Mouse (Mus musculus) liver, embryonic 12.5 days (tissue): ENCODE results near the gene Fnbp1l. TPM values are rescaled to one million over a fixed set of nuclear protein-coding genes. Genes with fewer than 3 reads are reported as not detected.

ENCODE experiments used
- ATAC-seq: fragments of 200-750 bp; cut with Nextera tagmentation; 2 replicates; pipeline ENCODE4 v1.8.0; 2017; ENCODE audit warnings: moderate number of reproducible peaks, mild to moderate bottlenecking, moderate library complexity
- H3K27ac ChIP-seq: fragments of 300-500 bp; sonication (generic); 2 replicates; pipeline ENCODE4 v1.5.1; 2016; ENCODE audit warnings: mild to moderate bottlenecking
- H3K27me3 ChIP-seq: fragments of 300-500 bp; sonication (generic); replicated peaks from 2 replicates; pipeline ENCODE4 v1.6.1; 2016; ENCODE audit warnings: mild to moderate bottlenecking, moderate library complexity
- H3K36me3 ChIP-seq: fragments of 300-500 bp; sonication (generic); 2 replicates; pipeline ENCODE4 v1.6.1; 2016; ENCODE audit warnings: mild to moderate bottlenecking, moderate library complexity
- H3K4me1 ChIP-seq: fragments of 300-500 bp; sonication (generic); 2 replicates; pipeline ENCODE4 v1.6.1; 2016
- H3K4me2 ChIP-seq: fragments of 300-500 bp; sonication (generic); 2 replicates; pipeline ENCODE4 v1.6.1; 2016; ENCODE audit warnings: mild to moderate bottlenecking, moderate library complexity
- H3K4me3 ChIP-seq: fragments of 300-500 bp; sonication (generic); 2 replicates; pipeline ENCODE4 v1.5.1; 2016; ENCODE audit warnings: mild to moderate bottlenecking, moderate library complexity
- H3K9ac ChIP-seq: fragments of 300-500 bp; sonication (generic); 2 replicates; pipeline ENCODE4 v1.6.1; 2016; ENCODE audit warnings: mild to moderate bottlenecking, moderate library complexity
- H3K9me3 ChIP-seq: fragments of 300-500 bp; sonication (generic); replicated peaks from 2 replicates; pipeline ENCODE4 v1.6.1; 2016; ENCODE audit warnings: mild to moderate bottlenecking, moderate library complexity
- WGBS: fragments of 180-500 bp; shearing (Covaris S2); methylation state at CpG from one replicate; pipeline ENCODE4 v1.1.7; 2016; ENCODE audit not compliant: insufficient replicate concordance; 5-methylcytosine and 5-hydroxymethylcytosine counted together
- polyA plus RNA-seq: library from polyadenylated mRNA; unstranded; fragments of >200 nt; fragmentation: Nextera tagmentation; extraction: Ambion mirVana; gene quantifications from 2 replicates; pipeline ENCODE4 v1.2.1, GENCODE M21; 2016

Gene Fnbp1l
- polyA plus RNA-seq, 1 experiment from 2014 or later = 7.2 TPM

DNA sequence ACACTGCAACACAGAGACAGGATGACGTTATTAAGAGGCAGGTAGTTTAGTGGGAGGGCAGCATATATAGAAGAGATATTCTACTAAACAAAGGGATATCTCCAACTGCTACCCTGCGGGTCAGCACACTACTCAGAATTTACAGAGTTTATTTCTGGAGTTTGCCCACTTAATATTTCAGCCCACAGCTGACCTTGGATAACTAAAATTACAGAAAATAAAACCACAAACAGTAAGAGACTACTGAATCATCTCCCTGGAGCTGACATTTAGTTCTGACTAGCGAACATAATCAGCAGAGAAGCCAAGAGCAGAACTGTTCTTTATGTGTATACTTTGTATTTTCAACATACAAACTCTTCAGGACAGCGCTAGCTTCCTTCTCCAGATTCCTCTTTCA lies 20.2 kb downstream of the Fnbp1l start:
- WGBS = 71% methylated on average over 4 of the region's 4 CpGs
- Histone ChIP-seq H3K9ac (no peak overlapping the region), H3K4me3 (no peak overlapping the region), H3K36me3 (no peaks in the 10 kb centered on the region), H3K27me3 (no peaks in the 10 kb centered on the region), H3K4me2 (no peak overlapping the region), H3K27ac (no peak overlapping the region), H3K4me1 (no peaks in the 10 kb centered on the region), H3K9me3 (no peaks in the 10 kb centered on the region)
- ATAC-seq = no peak

DNA sequence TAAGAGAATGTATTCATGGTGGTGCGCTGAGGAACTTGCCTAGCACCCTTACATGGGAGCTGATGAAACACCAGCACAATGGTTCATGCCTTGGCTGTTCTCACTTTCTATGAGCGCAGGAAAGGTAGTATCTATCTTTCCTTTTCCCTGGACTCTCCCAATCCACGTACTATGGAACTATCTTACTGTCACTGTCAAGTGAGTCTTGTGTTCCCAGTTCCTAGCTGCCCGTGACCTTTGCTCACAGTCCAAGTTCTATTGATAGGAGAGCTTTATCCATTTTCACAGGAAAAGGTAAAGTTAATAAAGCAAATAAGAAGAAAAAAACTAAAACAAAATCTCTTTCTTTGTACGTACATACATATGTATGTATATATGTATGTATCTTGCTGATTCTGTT lies 28.7 kb downstream of the Fnbp1l start:
- 71% methylated on average over 5 of the region's 5 CpGs for WGBS
- no peak overlapping the region for H3K4me3 ChIP-seq
- ATAC-seq = no peak
- H3K27ac ChIP-seq = no peak overlapping the region
- peaks cover 12% of the 10 kb centered on the region for H3K4me1 ChIP-seq
- H3K9ac ChIP-seq = no peak overlapping the region
- no peaks in the 10 kb centered on the region for H3K27me3 ChIP-seq
- no peaks in the 10 kb centered on the region for H3K9me3 ChIP-seq
- H3K4me2 ChIP-seq = no peak overlapping the region
- H3K36me3 ChIP-seq = no peaks in the 10 kb centered on the region; the same call in 1 of the 2 replicates

DNA sequence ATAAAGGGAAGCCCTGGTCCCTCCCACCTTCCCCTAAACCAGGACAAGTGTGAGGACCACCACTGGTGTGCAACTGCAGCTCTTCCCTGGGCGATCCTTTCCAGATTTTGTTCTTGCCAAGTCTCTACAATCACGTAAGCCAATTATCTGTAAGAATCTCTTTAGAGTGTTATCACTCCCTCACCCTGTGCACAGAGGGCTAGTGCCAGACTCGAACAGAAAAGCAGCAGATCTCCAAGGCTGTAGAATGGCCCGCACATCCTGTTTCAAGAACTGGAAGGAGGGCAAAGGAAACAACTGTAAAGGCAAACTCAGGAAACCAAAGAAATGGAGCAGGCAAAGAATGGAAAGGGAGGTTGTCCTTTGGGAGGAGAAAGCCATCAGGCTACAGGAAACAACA lies 29.2 kb downstream of the Fnbp1l start:
- Histone ChIP-seq H3K4me3 (no peak overlapping the region), H3K9me3 (no peaks in the 10 kb centered on the region), H3K4me1 (peaks cover 12% of the 10 kb centered on the region), H3K4me2 (no peak overlapping the region), H3K27me3 (no peaks in the 10 kb centered on the region), H3K36me3 (no peaks in the 10 kb centered on the region; the same call in 1 of the 2 replicates), H3K9ac (no peak overlapping the region), H3K27ac (no peak overlapping the region)
- ATAC-seq = no peak
- 39% methylated on average over 4 of the region's 4 CpGs for WGBS

DNA sequence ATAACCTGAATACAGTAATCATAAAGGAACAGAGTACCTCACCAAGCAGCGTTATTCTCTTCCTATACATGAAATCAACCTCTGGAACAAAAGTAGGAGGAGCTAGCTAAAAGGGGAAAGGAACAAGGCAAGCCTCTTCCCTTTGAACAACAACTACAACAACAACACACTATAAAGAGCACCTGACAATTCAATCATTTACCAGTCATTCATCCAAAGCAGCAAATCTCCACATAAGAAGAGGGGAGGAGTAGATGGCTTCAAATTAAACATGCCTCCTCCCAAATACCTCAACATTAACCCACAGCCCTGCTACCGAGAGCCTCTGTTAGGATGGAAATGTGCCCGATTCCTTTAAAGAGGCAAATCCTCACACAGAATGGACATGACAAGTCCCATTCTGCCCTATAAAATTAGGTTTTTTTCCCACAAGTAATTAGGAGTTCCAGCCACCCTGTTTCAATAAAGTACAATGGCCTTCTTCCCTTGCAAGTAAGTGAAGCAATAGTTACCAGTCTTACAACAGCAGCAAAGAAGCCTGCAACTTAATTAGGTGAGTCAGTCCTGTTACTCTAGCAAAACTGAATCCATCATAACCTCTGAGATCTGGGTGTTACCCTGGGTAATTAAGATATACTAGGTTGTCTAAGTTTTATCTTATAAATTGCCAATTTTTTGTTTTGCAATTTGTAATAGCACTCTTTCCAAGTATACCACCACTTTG lies 32.4 kb downstream of the Fnbp1l start:
- H3K27me3 ChIP-seq = no peaks in the 10 kb centered on the region
- 76% methylated on average over 3 of the region's 3 CpGs for WGBS
- no peak for ATAC-seq
- H3K4me3 ChIP-seq = no peak overlapping the region
- H3K9me3 ChIP-seq = no peaks in the 10 kb centered on the region
- no peak overlapping the region for H3K4me2 ChIP-seq
- H3K36me3 ChIP-seq = no peaks in the 10 kb centered on the region; the same call in 1 of the 2 replicates
- H3K9ac ChIP-seq = no peak overlapping the region
- H3K27ac ChIP-seq = no peak overlapping the region
- H3K4me1 ChIP-seq = peaks cover 12% of the 10 kb centered on the region

GRCm38 (mm10) chr3:122577360-122577759 lies 42.2 kb downstream of the Fnbp1l start:
- Histone ChIP-seq H3K27me3 (no peaks in the 10 kb centered on the region), H3K36me3 (no peaks in the 10 kb centered on the region), H3K9me3 (no peaks in the 10 kb centered on the region), H3K4me1 (no peaks in the 10 kb centered on the region), H3K4me3 (no peak overlapping the region), H3K4me2 (no peak overlapping the region), H3K27ac (no peak overlapping the region), H3K9ac (no peak overlapping the region)
- no peak for ATAC-seq

DNA sequence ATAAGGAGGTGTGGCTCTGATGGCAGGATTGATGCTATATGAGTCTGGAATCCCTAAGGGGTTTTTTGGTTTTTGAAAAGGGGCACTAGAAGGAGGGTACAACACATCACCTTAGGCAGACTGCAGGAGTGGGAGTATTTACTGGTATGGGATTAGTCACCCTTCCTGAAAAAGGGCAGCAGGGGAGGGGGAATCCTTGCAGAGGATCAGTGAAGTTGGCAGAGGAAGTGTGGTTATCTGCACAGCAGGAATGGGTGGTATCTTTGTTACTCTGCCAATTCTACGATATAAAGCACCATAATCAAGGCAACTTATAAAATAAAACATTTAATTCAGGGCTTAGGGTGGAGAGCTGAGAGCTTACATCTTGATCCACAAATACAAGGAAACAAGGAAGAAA lies 44.6 kb downstream of the Fnbp1l start:
- ATAC-seq = no peak
- no peak overlapping the region for H3K4me3 ChIP-seq
- H3K36me3 ChIP-seq = no peaks in the 10 kb centered on the region
- 48% methylated on average over 1 of the region's 1 CpGs for WGBS
- H3K27me3 ChIP-seq = no peaks in the 10 kb centered on the region
- no peak overlapping the region for H3K27ac ChIP-seq
- no peaks in the 10 kb centered on the region for H3K9me3 ChIP-seq
- no peak overlapping the region for H3K4me2 ChIP-seq
- no peak overlapping the region for H3K9ac ChIP-seq
- no peaks in the 10 kb centered on the region for H3K4me1 ChIP-seq

DNA sequence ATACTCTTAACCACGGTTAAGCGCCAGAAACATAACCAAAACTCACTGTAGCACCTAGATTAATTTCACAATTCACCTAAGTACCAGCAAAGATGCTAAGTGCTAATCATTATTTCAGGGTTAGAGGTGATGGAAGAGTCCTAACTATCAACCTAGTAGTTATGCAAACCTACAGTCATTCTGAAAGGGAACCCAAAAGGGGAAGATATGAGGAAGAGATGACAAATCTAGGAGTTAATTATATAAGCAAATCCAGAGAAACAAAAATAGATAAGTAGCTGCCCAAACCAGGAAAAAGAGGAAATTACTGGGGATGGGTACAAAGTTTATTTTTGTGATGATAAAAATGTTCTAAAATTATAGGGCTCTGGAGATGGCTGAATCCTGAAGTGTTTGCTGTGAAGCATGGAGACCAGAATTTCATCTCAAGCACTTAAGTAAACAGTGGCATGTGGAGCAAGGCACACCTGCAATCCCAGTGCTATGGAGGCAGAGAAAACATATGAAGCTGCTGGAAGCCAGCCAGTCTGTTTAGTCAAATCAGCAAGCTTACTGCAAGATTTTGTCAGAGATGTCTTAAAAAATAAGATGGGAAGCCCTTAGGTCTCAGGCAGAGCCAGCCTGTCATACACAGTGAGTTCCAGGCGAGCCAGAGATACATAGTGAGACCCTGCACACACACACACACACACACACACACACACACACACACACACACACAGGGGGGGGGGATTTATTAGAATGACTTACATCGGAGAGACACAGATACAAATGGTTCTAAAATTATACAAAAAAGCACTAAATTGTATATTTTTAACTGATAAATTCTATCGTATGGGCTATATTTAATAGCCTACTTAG lies 45.9 kb downstream of the Fnbp1l start:
- WGBS = 70% methylated on average over 5 of the region's 5 CpGs
- Histone ChIP-seq H3K4me3 (no peak overlapping the region), H3K27me3 (no peaks in the 10 kb centered on the region), H3K4me1 (no peaks in the 10 kb centered on the region), H3K9me3 (no peaks in the 10 kb centered on the region), H3K36me3 (no peaks in the 10 kb centered on the region), H3K27ac (no peak overlapping the region), H3K9ac (no peak overlapping the region), H3K4me2 (no peak overlapping the region)
- no peak for ATAC-seq

GRCm38 (mm10) chr3:122566549-122566948 lies 53.0 kb downstream of the Fnbp1l start:
- H3K9me3 ChIP-seq = no peaks in the 10 kb centered on the region
- no peak overlapping the region for H3K27ac ChIP-seq
- H3K27me3 ChIP-seq = no peaks in the 10 kb centered on the region
- no peaks in the 10 kb centered on the region for H3K4me1 ChIP-seq
- no peak overlapping the region for H3K4me2 ChIP-seq
- H3K4me3 ChIP-seq = no peak overlapping the region
- no peaks in the 10 kb centered on the region for H3K36me3 ChIP-seq
- H3K9ac ChIP-seq = no peak overlapping the region
- WGBS = 23% methylated on average over 4 of the region's 4 CpGs
- no peak for ATAC-seq

- Histone ChIP-seq H3K9ac (no peak overlapping the region), H3K9me3 (no peaks in the 10 kb centered on the region), H3K27me3 (no peaks in the 10 kb centered on the region), H3K4me1 (no peaks in the 10 kb centered on the region), H3K4me3 (no peak overlapping the region), H3K36me3 (no peaks in the 10 kb centered on the region), H3K4me2 (no peak overlapping the region), H3K27ac (no peak overlapping the region)
- ATAC-seq = no peak
- 76% methylated on average over 3 of the region's 3 CpGs for WGBS
These were observed 53.4 kb downstream of the Fnbp1l start for GRCm38 (mm10) chr3:122566112-122566511.

GRCm38 (mm10) chr3:122565285-122565684 lies 54.2 kb downstream of the Fnbp1l start:
- Histone ChIP-seq H3K27ac (no peak overlapping the region), H3K36me3 (no peaks in the 10 kb centered on the region), H3K27me3 (no peaks in the 10 kb centered on the region), H3K4me3 (no peak overlapping the region), H3K4me2 (no peak overlapping the region), H3K4me1 (no peaks in the 10 kb centered on the region), H3K9me3 (no peaks in the 10 kb centered on the region), H3K9ac (no peak overlapping the region)
- no peak for ATAC-seq
- 47% methylated on average over 7 of the region's 7 CpGs for WGBS

DNA sequence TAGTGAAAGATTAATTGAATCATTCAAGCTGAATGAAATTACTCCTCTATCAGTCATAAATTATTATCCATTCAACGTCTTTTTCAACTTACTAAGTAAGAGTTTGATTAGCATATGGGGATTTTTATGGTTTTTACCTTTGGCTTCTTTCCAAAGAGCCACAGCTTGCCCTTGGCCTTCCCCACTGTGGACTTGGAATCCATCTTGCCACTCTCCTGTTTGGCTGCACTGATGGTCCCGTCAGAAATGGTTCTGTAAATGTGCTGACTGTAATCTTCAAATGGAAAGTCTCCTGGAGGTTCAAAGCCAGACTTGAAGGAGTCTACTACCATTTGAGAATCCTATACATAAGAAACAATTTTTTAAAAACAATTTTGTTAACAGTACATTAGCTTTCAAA lies 61.7 kb downstream of the Fnbp1l start:
- H3K9me3 ChIP-seq = no peaks in the 10 kb centered on the region
- no peak overlapping the region for H3K4me3 ChIP-seq
- 62% methylated on average over 2 of the region's 2 CpGs for WGBS
- ATAC-seq = no peak
- no peaks in the 10 kb centered on the region for H3K36me3 ChIP-seq
- H3K4me1 ChIP-seq = no peaks in the 10 kb centered on the region
- H3K9ac ChIP-seq = no peak overlapping the region
- H3K27me3 ChIP-seq = no peaks in the 10 kb centered on the region
- no peak overlapping the region for H3K27ac ChIP-seq
- H3K4me2 ChIP-seq = no peak overlapping the region

DNA sequence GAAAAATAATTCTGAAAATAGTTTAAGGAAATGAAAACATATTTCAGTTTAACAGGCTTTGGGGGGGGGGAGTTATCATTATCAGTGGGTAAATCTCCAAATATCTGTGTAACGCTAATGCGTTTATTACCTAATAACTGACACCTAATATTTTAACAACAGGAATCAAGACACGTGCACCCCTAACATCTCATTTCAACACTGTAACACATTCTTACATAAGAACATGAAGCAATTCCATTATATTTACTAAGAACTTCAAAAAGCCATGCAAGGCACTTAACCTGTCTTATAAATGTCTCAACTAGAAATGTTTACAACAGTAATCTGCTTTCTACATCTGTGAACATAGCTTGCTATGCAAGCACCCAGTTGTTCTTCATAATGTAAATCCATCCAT lies 68.3 kb downstream of the Fnbp1l start:
- H3K36me3 ChIP-seq = peaks cover 5% of the 10 kb centered on the region
- peaks cover 8% of the 10 kb centered on the region for H3K4me1 ChIP-seq
- no peak overlapping the region for H3K4me2 ChIP-seq
- H3K4me3 ChIP-seq = no peak overlapping the region
- no peaks in the 10 kb centered on the region for H3K9me3 ChIP-seq
- H3K27ac ChIP-seq = no peak overlapping the region
- no peaks in the 10 kb centered on the region for H3K27me3 ChIP-seq
- no peak overlapping the region for H3K9ac ChIP-seq
- 85% methylated on average over 3 of the region's 3 CpGs for WGBS
- ATAC-seq = no peak
